28 mouse cellular contexts compared by ENCODE assay signal in genomic region chr2:106963560-106963959, GRCm38 (mm10).
"Had no signal": no experiment of that assay in that cellular context is flagged by ENCODE, and none has a peak within 500 bp of the region (broad histone marks: within the 10 kb centered on the region; RNA-seq: fewer than 3 reads in every experiment).

No protein-coding gene starts in this region.

- H3K27me3 ChIP-seq: embryonic facial prominence, embryonic 12.5 days; embryonic facial prominence, embryonic 13.5 days; embryonic facial prominence, embryonic 15.5 days; forebrain, embryonic 12.5 days; forebrain, embryonic 13.5 days; forebrain, embryonic 15.5 days had no signal

- H3K4me3 ChIP-seq: embryonic facial prominence, embryonic 10.5 days; embryonic facial prominence, embryonic 12.5 days; embryonic facial prominence, embryonic 13.5 days; embryonic facial prominence, embryonic 15.5 days; erythroblast, embryonic 14.5 days; forebrain, embryonic 10.5 days; forebrain, embryonic 12.5 days; forebrain, embryonic 13.5 days; forebrain, embryonic 15.5 days; gastrocnemius, adult 2 months; heart, adult 2 months had no signal

- H3K9me3 ChIP-seq: embryonic facial prominence, embryonic 10.5 days; embryonic facial prominence, embryonic 12.5 days; embryonic facial prominence, embryonic 13.5 days; embryonic facial prominence, embryonic 15.5 days; forebrain, embryonic 10.5 days; forebrain, embryonic 12.5 days; forebrain, embryonic 13.5 days; forebrain, embryonic 15.5 days had no signal

- H3K4me2 ChIP-seq: embryonic facial prominence, embryonic 12.5 days; embryonic facial prominence, embryonic 13.5 days; embryonic facial prominence, embryonic 15.5 days; forebrain, embryonic 12.5 days; forebrain, embryonic 13.5 days; forebrain, embryonic 15.5 days had no signal

- ATAC-seq: forebrain, embryonic 13.5 days; forebrain, embryonic 14.5 days; forebrain, embryonic 15.5 days; forebrain, embryonic 16.5 days; forebrain, postnatal 0 days had no signal

- H3K27ac ChIP-seq: embryonic facial prominence, embryonic 10.5 days; embryonic facial prominence, embryonic 12.5 days; embryonic facial prominence, embryonic 13.5 days; embryonic facial prominence, embryonic 15.5 days; forebrain, embryonic 10.5 days; forebrain, embryonic 12.5 days; forebrain, embryonic 13.5 days; forebrain, embryonic 15.5 days; gastrocnemius, adult 2 months; heart, adult 2 months had no signal

- H3K9ac ChIP-seq: embryonic facial prominence, embryonic 12.5 days; embryonic facial prominence, embryonic 13.5 days; embryonic facial prominence, embryonic 15.5 days; forebrain, embryonic 12.5 days; forebrain, embryonic 13.5 days; forebrain, embryonic 15.5 days; forebrain, postnatal 0 days had no signal

- DNase-seq: cerebellum, adult 8-10 months; cerebellum, adult 9-10 months; cerebellum, adult 9-11 months; cerebellum, postnatal 10 days; cerebellum, postnatal 14 days; cerebellum, postnatal 25 days; cerebellum, postnatal 36 days; embryo, embryonic 11 days; forebrain, postnatal 0 days; gastrocnemius, adult 2 months; gastrocnemius, postnatal 10 days; gastrocnemius, postnatal 14 days; gastrocnemius, postnatal 25 days; gastrocnemius, postnatal 36 days; heart, adult 11 months; heart, adult 18-20 months; heart, adult 2 months had no signal

- H3K4me1 ChIP-seq: embryonic facial prominence, embryonic 10.5 days; embryonic facial prominence, embryonic 13.5 days; embryonic facial prominence, embryonic 15.5 days; forebrain, embryonic 10.5 days; forebrain, embryonic 12.5 days had no signal
